Mouse (Mus musculus) limb, embryonic 14.5 days (tissue): ENCODE results near the gene Tcte3. TPM values are rescaled to one million over a fixed set of nuclear protein-coding genes. Genes with fewer than 3 reads are reported as not detected.
A peak's percentile ranks its signal among the peaks of the same experiment; 100 is the strongest.
"Not testable (repeated sequence)": the region's sequence is repeated elsewhere in the genome, so short reads cannot be mapped to it uniquely, and the experiment has no call there.

Source experiments
- ATAC-seq: fragments of 200-750 bp; cut with Nextera tagmentation; 2 replicates; pipeline ENCODE4 v1.8.0; 2017; ENCODE audit warnings: low read depth, moderate number of reproducible peaks, moderate TSS enrichment; ENCODE audit not compliant: low FRiP score
- DNase-seq: peaks from one replicate; pipeline ENCODE4 v3.0.0-alpha.2; 2015; ENCODE audit warnings: low spot score
- H3K27ac ChIP-seq: fragments of 300-500 bp; sonication (generic); replicated peaks from 2 replicates; pipeline ENCODE4 v1.5.1; 2014; ENCODE audit warnings: low read depth, mild to moderate bottlenecking, low read length, moderate library complexity, mixed read lengths
- H3K27me3 ChIP-seq: fragments of 300-500 bp; sonication (generic); 2 replicates; pipeline ENCODE4 v1.6.1; 2014; ENCODE audit warnings: low read length, mixed read lengths; ENCODE audit not compliant: control insufficient read depth, insufficient read depth
- H3K36me3 ChIP-seq: fragments of 300-500 bp; sonication (generic); 2 replicates; pipeline ENCODE4 v1.6.1; 2014; ENCODE audit warnings: mild to moderate bottlenecking, low read length, moderate library complexity, mixed read lengths; ENCODE audit not compliant: control insufficient read depth, insufficient read depth
- H3K4me1 ChIP-seq: fragments of 300-500 bp; sonication (generic); 2 replicates; pipeline ENCODE4 v1.6.1; 2014; ENCODE audit warnings: antibody characterized with exemption, low read length, mixed read lengths; ENCODE audit not compliant: control insufficient read depth, insufficient read depth
- H3K4me2 ChIP-seq: fragments of 300-500 bp; sonication (generic); replicated peaks from 2 replicates; pipeline ENCODE4 v1.6.1; 2014; ENCODE audit warnings: low read depth, mild to moderate bottlenecking, low read length, moderate library complexity; ENCODE audit not compliant: severe bottlenecking
- H3K4me3 ChIP-seq: fragments of 300-500 bp; sonication (generic); replicated peaks from 2 replicates; pipeline ENCODE4 v1.5.1; 2014; ENCODE audit warnings: low read length
- H3K9ac ChIP-seq: fragments of 300-500 bp; sonication (generic); 2 replicates; pipeline ENCODE4 v1.6.1; 2014; ENCODE audit warnings: mild to moderate bottlenecking, low read depth, low read length, moderate library complexity; ENCODE audit not compliant: severe bottlenecking
- H3K9me3 ChIP-seq: fragments of 300-500 bp; sonication (generic); 2 replicates; pipeline ENCODE4 v1.6.1; 2016; ENCODE audit warnings: low read length; ENCODE audit not compliant: control insufficient read depth
- WGBS: fragments of 180-500 bp; shearing (Covaris S2); extraction: QIAGEN DNeasy Blood & Tissue Kit; methylation state at CpG from one replicate; pipeline ENCODE4 v1.1.7; 2014; 5-methylcytosine and 5-hydroxymethylcytosine counted together
- polyA plus RNA-seq, 2 experiments: library from polyadenylated mRNA; depleted of rRNA in 1 of 2; stranded (reverse) in 1 of 2; unstranded in 1 of 2; fragments of >200 nt; fragmentation: Nextera tagmentation in 1 of 2; extraction: Ambion mirVana in 1 of 2; gene quantifications; 2 replicates each; pipeline versions ENCODE4 v1.2.1 to v1.2.3; 2012 to 2014

Gene Tcte3
- polyA plus RNA-seq, 2 experiments: not detected

DNA sequence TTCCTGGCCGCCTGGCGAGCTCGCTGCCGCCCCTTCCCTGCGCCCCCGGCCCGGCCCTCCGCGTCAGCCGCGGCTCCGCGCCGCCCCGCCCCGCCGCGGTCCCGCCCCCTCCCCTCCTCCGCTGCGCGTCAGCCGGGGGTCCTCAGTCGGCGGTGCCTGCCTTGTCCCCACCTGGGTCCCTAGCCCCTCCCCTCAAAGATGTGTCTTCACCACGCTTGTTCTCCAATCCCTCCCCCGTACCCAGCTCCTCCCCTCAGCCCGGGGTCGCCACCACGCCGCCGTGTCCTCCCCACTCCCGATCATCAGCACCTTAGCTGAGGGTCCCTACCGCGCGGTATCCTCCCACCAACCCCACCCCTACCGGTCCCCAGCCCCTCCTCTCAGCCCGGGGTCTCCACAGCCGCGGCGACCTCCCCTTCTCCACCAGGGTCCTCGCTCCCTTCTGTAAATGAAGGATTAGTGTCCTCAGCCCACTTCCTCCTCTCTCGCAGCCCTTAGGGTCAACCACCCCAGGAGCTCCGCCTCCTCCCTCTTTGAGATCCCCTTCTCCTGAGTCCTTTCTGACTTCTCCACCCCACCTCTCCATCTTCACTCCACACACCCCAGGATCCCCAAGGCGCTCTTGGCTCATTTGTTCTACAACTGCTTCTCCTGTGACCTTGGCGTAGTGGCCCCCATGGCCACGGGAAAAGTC, 48.0 kb downstream of the Tcte3 start:
- H3K27me3 ChIP-seq, H3K36me3 ChIP-seq, H3K9me3 ChIP-seq, H3K27ac ChIP-seq, H3K4me3 ChIP-seq, H3K4me2 ChIP-seq, H3K4me1 ChIP-seq, DNase-seq, H3K9ac ChIP-seq: not testable (repeated sequence)
- peak; percentile 93 for ATAC-seq
- no CpG with 5 or more reads among the region's 47 CpGs for WGBS

DNA sequence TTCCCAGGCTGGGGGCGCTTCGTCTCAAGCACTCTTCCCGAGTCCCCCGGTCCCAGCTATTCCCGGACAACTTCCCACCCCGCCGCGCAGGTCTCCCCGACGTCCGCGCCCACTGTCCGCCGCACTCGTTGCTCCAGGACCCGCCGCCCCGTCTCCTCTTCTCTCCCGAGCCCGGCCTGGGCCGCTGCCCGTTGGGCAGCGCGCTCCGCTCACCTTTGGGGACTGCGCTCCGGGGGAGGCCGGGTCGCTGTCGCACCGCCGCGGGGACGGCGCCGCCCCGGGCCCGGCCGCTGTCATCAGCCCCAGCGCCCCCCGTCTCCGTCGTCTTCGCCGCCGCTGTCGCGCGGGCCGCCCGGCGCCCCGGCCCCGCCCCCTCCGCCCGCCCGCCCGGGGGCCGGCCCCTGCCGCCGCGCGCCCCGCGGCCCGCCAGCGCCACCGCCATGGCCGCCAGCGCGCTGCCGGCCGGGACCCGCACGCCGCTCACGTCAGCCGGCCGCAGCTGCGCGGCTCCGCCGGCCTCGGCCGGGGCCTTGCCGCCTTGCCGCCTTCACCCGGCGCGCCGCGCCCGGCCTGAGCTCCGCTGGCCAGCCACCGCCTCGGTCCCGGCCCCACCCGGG, 48.7 kb downstream of the Tcte3 start:
- not testable (repeated sequence) for DNase-seq, H3K27ac ChIP-seq, H3K36me3 ChIP-seq, H3K4me3 ChIP-seq, H3K4me2 ChIP-seq, H3K4me1 ChIP-seq, H3K27me3 ChIP-seq, H3K9ac ChIP-seq, H3K9me3 ChIP-seq
- no CpG with 5 or more reads among the region's 98 CpGs for WGBS
- peak; percentile 85 for ATAC-seq

DNA sequence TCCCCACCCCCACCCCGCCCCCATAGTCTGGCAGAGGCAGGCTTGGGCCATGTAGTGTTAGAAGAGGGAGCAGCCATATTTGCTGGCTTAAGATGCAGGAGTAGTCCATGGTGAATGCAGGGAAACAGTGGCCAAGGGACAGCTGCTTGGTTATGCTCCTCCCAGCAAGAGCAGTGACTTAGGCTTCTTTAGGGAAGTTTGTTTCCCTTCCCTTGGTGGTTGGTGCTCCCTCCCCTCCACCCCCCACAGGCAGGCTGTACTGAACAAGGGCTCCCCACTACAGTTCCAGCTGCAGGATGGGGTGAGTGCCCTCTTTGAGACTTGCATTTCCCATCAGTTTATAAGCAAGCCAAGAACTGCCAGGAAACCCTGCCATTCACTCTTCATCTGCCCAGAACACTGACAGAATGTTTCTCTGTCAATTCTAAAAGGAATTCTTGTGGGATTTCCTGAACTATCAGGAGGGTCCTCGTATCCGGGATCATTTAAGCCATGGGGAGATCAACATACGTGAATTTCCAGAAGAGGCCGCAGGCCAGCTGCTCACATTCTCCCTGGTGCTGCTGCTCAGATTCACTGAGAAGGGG, 51.1 kb downstream of the Tcte3 start:
- not testable (repeated sequence) for H3K9me3 ChIP-seq, H3K27me3 ChIP-seq, H3K27ac ChIP-seq, H3K36me3 ChIP-seq, H3K4me3 ChIP-seq, ATAC-seq, H3K4me2 ChIP-seq, H3K9ac ChIP-seq, DNase-seq, H3K4me1 ChIP-seq
- WGBS: 81% methylated on average over 4 of the region's 5 CpGs

DNA sequence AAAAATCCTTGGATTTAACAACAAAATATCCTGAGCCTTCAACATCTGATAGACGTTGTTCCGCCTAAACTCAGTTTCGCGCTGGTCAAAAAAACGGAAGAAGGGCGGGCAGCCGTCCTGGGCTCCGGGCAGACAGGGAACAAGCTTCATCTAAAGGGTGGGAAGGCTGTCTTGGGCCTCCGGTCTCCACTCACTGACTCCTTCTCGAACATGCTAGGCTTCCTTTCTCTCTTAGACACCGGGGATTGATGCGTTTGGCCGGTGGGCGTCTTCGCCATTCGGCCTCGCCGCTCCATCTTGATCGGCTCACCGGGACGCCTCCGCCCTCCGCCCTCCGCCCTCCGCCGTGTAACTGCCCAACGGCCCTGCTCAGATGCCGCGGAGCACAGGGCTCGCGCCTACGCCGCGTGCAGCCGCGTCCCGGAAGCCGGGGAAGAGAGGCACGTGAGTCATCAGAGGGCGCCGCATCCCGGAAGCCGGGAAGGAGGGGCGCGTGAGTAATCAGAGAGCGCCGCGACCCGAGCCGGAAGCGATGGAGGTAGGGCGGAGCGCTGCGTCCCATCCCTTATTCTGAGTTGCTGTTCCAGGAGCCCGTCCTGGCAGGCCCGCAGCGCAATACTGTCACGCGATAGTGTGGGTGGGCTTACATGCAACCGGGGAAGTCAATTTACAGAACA, 62.8 kb downstream of the Tcte3 start, which contains the start of the genes 9030025P20Rik and Gm3417:
9030025P20Rik (plus strand) TSS at position 107 of the 677 bp plus-strand sequence.
Gm3417 (minus strand) TSS at position 429 of the 677 bp plus-strand sequence.
- H3K27ac ChIP-seq, H3K4me1 ChIP-seq, H3K27me3 ChIP-seq, H3K9ac ChIP-seq, DNase-seq, H3K4me2 ChIP-seq, H3K9me3 ChIP-seq, H3K36me3 ChIP-seq, H3K4me3 ChIP-seq: not testable (repeated sequence)
- no CpG with 5 or more reads among the region's 60 CpGs for WGBS
- ATAC-seq: peak; percentile 97

DNA sequence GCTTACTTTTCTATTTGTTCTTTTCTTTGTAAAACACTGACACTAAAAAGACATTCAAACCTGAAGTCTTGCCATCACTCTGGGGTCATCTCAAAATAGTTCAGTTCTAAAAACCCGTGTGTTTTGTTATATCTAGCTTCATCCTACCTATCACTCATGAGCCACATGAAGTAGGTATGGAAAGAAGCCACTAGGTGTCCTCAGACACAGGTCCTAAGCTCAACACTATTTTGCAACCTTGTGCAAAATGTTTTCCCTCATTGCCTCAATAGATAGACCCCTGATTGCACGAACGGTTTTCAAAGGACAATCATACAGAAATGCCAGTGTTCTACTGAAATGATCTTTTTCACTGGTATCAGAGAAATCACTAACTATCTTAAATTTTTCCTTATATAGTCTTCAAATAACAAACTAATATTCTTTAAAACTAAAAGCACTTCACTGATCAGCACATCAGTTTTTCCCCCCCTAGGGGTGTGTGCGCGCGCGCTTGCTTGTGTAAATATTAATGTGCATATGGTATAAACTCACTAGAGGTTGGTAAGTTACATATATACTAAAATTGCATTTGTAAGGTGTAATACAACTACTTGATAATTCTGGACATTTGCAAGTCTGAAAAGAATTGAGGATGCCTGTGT, 63.4 kb downstream of the Tcte3 start:
- DNase-seq, H3K27me3 ChIP-seq, H3K9ac ChIP-seq, H3K27ac ChIP-seq, H3K4me1 ChIP-seq, H3K4me3 ChIP-seq, H3K36me3 ChIP-seq, H3K4me2 ChIP-seq, ATAC-seq, H3K9me3 ChIP-seq: not testable (repeated sequence)
- WGBS: 2% methylated on average over 4 of the region's 7 CpGs

Other genes with a start within 250 kb of the Tcte3 start
- 1.9 and 3.0 TPM in 2 replicates for gene Wdr27, start 98.3 kb downstream of the Tcte3 start, polyA plus RNA-seq (2012; rRNA removed)
- 6.0 and 7.6 TPM in 2 replicates for gene Wdr27, start 98.3 kb downstream of the Tcte3 start, polyA plus RNA-seq (2014; fragmentation: Nextera tagmentation; extraction: Ambion mirVana)
- 26.2 and 28.3 TPM in 2 replicates for gene 1600012H06Rik, start 98.3 kb downstream of the Tcte3 start, polyA plus RNA-seq (2012; rRNA removed)
- 37.5 and 39.7 TPM in 2 replicates for gene 1600012H06Rik, start 98.3 kb downstream of the Tcte3 start, polyA plus RNA-seq (2014; fragmentation: Nextera tagmentation; extraction: Ambion mirVana)
- 84.6 and 114 TPM in 2 replicates for gene Phf10, start 80.2 kb downstream of the Tcte3 start, polyA plus RNA-seq (2012; rRNA removed)
- gene Phf10, start 80.2 kb downstream of the Tcte3 start, polyA plus RNA-seq (2014; fragmentation: Nextera tagmentation; extraction: Ambion mirVana): 51.4 and 53.6 TPM in 2 replicates
- 20.4 and 21.4 TPM in 2 replicates for gene 9030025P20Rik, start 63.0 kb downstream of the Tcte3 start, polyA plus RNA-seq (2012; rRNA removed)
- 5.1 and 6.8 TPM in 2 replicates for gene 9030025P20Rik, start 63.0 kb downstream of the Tcte3 start, polyA plus RNA-seq (2014; fragmentation: Nextera tagmentation; extraction: Ambion mirVana)
- 0.54 TPM in 1 of 2 replicates, not detected in the other for gene Gm3417, start 62.7 kb downstream of the Tcte3 start, polyA plus RNA-seq (2012; rRNA removed)
- gene Gm3417, start 62.7 kb downstream of the Tcte3 start, polyA plus RNA-seq (2014; fragmentation: Nextera tagmentation; extraction: Ambion mirVana): not detected in 2 replicates
- 4.3 and 5.3 TPM in 2 replicates for gene Gm3435, start 31.3 kb downstream of the Tcte3 start, polyA plus RNA-seq (2012; rRNA removed)
- 3.2 and 4.6 TPM in 2 replicates for gene Gm3435, start 31.3 kb downstream of the Tcte3 start, polyA plus RNA-seq (2014; fragmentation: Nextera tagmentation; extraction: Ambion mirVana)
- gene Ermard, start 280 bp downstream of the Tcte3 start, polyA plus RNA-seq (2012; rRNA removed): 89.0 and 93.8 TPM in 2 replicates
- 59.9 and 79.9 TPM in 2 replicates for gene Ermard, start 280 bp downstream of the Tcte3 start, polyA plus RNA-seq (2014; fragmentation: Nextera tagmentation; extraction: Ambion mirVana)
- 1.00 and 2.6 TPM in 2 replicates for gene Gm3448, start within 50 bp of the Tcte3 start, polyA plus RNA-seq (2012; rRNA removed)
- 2.1 and 2.7 TPM in 2 replicates for gene Gm3448, start within 50 bp of the Tcte3 start, polyA plus RNA-seq (2014; fragmentation: Nextera tagmentation; extraction: Ambion mirVana)